Mouse (Mus musculus): ENCODE data around the gene Stra6.

DNA sequence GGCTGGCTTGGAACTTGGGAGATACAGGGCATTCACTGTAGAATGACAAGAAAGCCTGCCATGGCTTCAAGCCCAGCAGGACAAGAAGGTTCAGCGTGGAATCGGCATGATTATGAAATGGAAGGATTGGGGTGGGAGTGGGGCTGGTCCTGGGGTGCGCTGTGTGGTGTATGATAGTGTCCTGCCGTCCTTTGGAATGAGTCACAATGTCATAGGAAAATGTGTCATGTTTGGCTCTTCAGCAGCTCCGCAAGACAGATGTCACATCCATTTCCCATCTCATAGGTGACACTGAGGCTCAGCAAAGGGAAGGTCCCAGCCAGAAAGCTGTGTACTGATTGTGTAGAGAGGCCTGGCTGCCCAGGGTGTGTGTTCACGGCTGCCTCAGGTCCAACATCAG lies 47.7 kb upstream of the Stra6 start:
- TF ChIP-seq CTCF (IDR thresholded peaks at IDR 0.05; ENCODE audit: control insufficient read depth, insufficient read depth, insufficient read length) (no peak), USF1 (IDR thresholded peaks at IDR 0.05; ENCODE audit: low read depth) (no peak), MYOG (IDR thresholded peaks at IDR 0.05; ENCODE audit: control insufficient read depth, extremely low read depth, insufficient read length) (no peak), MYOD1 (IDR thresholded peaks at IDR 0.05; ENCODE audit: control insufficient read depth, insufficient read length, low read depth) (no peak), CEBPB (IDR thresholded peaks at IDR 0.05; ENCODE audit: low read depth) (no peak), MAX (IDR thresholded peaks at IDR 0.05) (no peak)
